Mouse (Mus musculus) stomach, postnatal 0 days (tissue): ENCODE results near the gene D430042O09Rik.

Source experiments
- CTCF ChIP-seq: IDR thresholded peaks from 2 replicates; pipeline ENCODE4 v1.5.1; 2016; ENCODE audit warnings: antibody characterized with exemption, low read depth, mild to moderate bottlenecking, moderate library complexity
- EP300 ChIP-seq: optimal IDR thresholded peaks from 2 replicates; pipeline ENCODE3; 2016; ENCODE audit warnings: antibody characterized with exemption

DNA sequence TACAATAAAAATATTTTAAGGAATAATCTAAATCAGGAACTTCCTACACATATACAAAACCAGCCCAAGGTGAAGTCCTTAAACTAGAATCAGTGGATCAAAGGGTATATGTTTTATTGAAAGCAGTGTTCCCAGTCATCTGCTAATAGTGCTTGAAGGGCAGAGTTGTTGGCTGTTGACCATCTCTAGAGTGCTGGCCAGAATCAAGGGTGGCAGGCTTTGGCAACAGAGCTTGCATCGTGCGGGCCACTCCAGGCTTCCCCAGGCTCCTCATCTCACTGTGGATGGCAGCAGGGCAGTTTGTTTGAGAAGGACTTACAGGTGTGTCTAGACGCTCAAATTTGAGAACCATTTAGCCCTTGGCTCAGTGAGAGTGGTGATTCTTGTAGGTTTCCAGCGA is 26.1 kb downstream of the D430042O09Rik start:
- TF ChIP-seq EP300 (no peak), CTCF (no peak)
